In the genomic region with DNA sequence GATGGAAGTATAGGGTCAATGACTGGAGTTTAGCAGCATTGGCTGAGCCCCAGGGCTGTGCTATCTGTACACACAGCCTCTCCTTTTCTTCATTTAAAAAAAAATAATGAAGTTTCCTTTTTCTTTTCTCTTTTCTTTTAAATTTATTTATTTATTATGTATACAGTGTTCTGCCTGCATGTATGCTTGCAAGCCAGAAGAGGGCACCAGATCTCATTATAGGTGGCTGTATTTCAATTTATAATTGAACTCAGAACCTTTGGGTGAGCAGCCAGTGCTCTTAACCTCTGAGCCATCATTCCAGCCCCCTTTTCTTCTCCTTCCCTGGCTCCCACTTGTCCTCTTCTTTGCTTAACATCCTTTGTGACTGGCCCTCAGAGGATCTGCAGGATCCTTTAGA, we compare ENCODE assay signal across 27 mouse cellular contexts.
A peak's percentile ranks its signal among the peaks of the same experiment; 100 is the strongest.
DNase-seq lines count a peak whose midpoint lies in the region; ATAC-seq and TF ChIP-seq lines count a peak whose summit lies in the region.
"Had no signal": no experiment of that assay in that cellular context is flagged by ENCODE, and none has a peak within 500 bp of the region (broad histone marks: within the 10 kb centered on the region; RNA-seq: fewer than 3 reads in every experiment).

No protein-coding gene starts in this region.

- no peaks in the 10 kb centered on the region for H3K36me3 ChIP-seq in heart, adult 2 months (ENCODE audit: control insufficient read depth, insufficient read depth, low read length)
- no peaks in the 10 kb centered on the region for H3K36me3 ChIP-seq in heart, embryonic 11.5 days (ENCODE audit: control insufficient read depth, insufficient read depth, low read length)
- H3K36me3 ChIP-seq: embryonic facial prominence, embryonic 12.5 days; G1E; heart, embryonic 15.5 days; hindbrain, embryonic 12.5 days; kidney, embryonic 15.5 days; liver, embryonic 12.5 days; midbrain, embryonic 15.5 days had no signal

- TF ChIP-seq CTCF in heart, adult 2 months (IDR thresholded peaks at IDR 0.05), result peak; percentile 44
- TF ChIP-seq CTCF in left cerebral cortex, adult 2 months (IDR thresholded peaks at IDR 0.05), result peak; percentile 63

- no peaks in the 10 kb centered on the region for H3K79me2 ChIP-seq in heart, adult 2 months (replicated peaks; ENCODE audit: control insufficient read depth, insufficient read depth, low read length)

- no peak for TF ChIP-seq EP300 in heart, adult 2 months (IDR thresholded peaks at IDR 0.05; ENCODE audit: insufficient read depth, low read depth, low read length)

- no peak for DNase-seq in heart, adult 2 months
- no peak for DNase-seq in left cerebral cortex, adult 2 months (ENCODE audit: extremely low spot score in 1 of 2, low spot score in 2 of 2)
- no peak for DNase-seq in left cerebral cortex, adult 8-10 months (ENCODE audit: low spot score in 2 of 2)
- DNase-seq in 416B (ENCODE audit: low read depth) (peak; percentile 3), R1 (ENCODE audit: low read depth, low spot score) (peak; percentile 18)
- DNase-seq: adrenal gland, postnatal 14 days; cerebellum, adult 11-12 months; cerebellum, adult 9-11 months; embryo, embryonic 11 days; kidney, adult 11 months; kidney, postnatal 36 days; layer of hippocampus, postnatal 36 days; lung, adult 18-20 months; lung, postnatal 14 days; right cerebral cortex, postnatal 4 days; thymus, adult 2 months; thymus, postnatal 36 days had no signal

- H3K4me1 ChIP-seq in heart, adult 2 months (ENCODE audit: control insufficient read depth, insufficient read depth, low read length), result no peaks in the 10 kb centered on the region
- 0 out of 2 replicates have a peak, but pooled peaks cover under 1% of the 10 kb centered on the region for H3K4me1 ChIP-seq in heart, embryonic 11.5 days (ENCODE audit: control insufficient read depth, insufficient read depth, low read length)
- H3K4me1 ChIP-seq: embryonic facial prominence, embryonic 12.5 days; heart, embryonic 15.5 days; hindbrain, embryonic 12.5 days; kidney, embryonic 15.5 days; liver, embryonic 12.5 days had no signal

- H3K27ac ChIP-seq in heart, adult 2 months, result no peak overlapping the region
- H3K27ac ChIP-seq in heart, embryonic 11.5 days (ENCODE audit: low read depth, low read length), result no peak overlapping the region
- no peak overlapping the region for H3K27ac ChIP-seq in left cerebral cortex, adult 2 months
- H3K27ac ChIP-seq: embryonic facial prominence, embryonic 12.5 days; heart, embryonic 15.5 days; hindbrain, embryonic 12.5 days; kidney, embryonic 15.5 days; liver, embryonic 12.5 days; midbrain, embryonic 15.5 days had no signal

- no peak overlapping the region for H3K4me2 ChIP-seq in heart, embryonic 11.5 days
- H3K4me2 ChIP-seq: embryonic facial prominence, embryonic 12.5 days; heart, embryonic 15.5 days; hindbrain, embryonic 12.5 days; kidney, embryonic 15.5 days; liver, embryonic 12.5 days; midbrain, embryonic 15.5 days had no signal

- H3K9ac ChIP-seq in heart, adult 2 months (ENCODE audit: low read depth, low read length), result no peak overlapping the region
- no peak overlapping the region for H3K9ac ChIP-seq in heart, embryonic 11.5 days (ENCODE audit: low read depth, low read length)
- H3K9ac ChIP-seq: embryonic facial prominence, embryonic 12.5 days; heart, embryonic 15.5 days; hindbrain, embryonic 12.5 days; kidney, embryonic 15.5 days; liver, embryonic 12.5 days; midbrain, embryonic 15.5 days had no signal

- no peaks in the 10 kb centered on the region for H3K27me3 ChIP-seq in heart, adult 2 months (ENCODE audit: control insufficient read depth, insufficient read depth, low read length)
- H3K27me3 ChIP-seq in heart, embryonic 11.5 days (ENCODE audit: control insufficient read depth, insufficient read depth, low read length), result no peaks in the 10 kb centered on the region
- H3K27me3 ChIP-seq: embryonic facial prominence, embryonic 12.5 days; heart, embryonic 15.5 days; hindbrain, embryonic 12.5 days; kidney, embryonic 15.5 days; liver, embryonic 12.5 days; midbrain, embryonic 15.5 days had no signal

- ATAC-seq in heart, embryonic 11.5 days (replicated peaks; ENCODE audit: insufficient number of reproducible peaks, low FRiP score, low TSS enrichment), result no peak
- no peak for ATAC-seq in CD4-positive, CD25-positive, alpha-beta regulatory T cell, adult 4 months
- ATAC-seq: forebrain, embryonic 14.5 days; liver, embryonic 12.5 days; midbrain, embryonic 15.5 days had no signal

- no peaks in the 10 kb centered on the region for H3K9me3 ChIP-seq in heart, embryonic 11.5 days (replicated peaks; ENCODE audit: control insufficient read depth, low read length)
- H3K9me3 ChIP-seq: embryonic facial prominence, embryonic 12.5 days; G1E; heart, embryonic 15.5 days; hindbrain, embryonic 12.5 days; kidney, embryonic 15.5 days; liver, embryonic 12.5 days; midbrain, embryonic 15.5 days had no signal

- intact Hi-C loops in heart, adult 2 months (cut with DNase I), result no loop called here
- intact Hi-C loops in left cerebral cortex, adult 2 months (cut with DNase I), result no loop called here

- TF ChIP-seq POLR2A in heart, adult 2 months (IDR thresholded peaks at IDR 0.05; ENCODE audit: insufficient read depth, low read depth, low read length), result no peak

- H3K4me3 ChIP-seq in heart, adult 2 months, result no peak overlapping the region
- no peak overlapping the region for H3K4me3 ChIP-seq in heart, embryonic 11.5 days (ENCODE audit: low read depth, low read length)
- H3K4me3 ChIP-seq in left cerebral cortex, adult 2 months, result no peak overlapping the region
- H3K4me3 ChIP-seq: embryonic facial prominence, embryonic 12.5 days; heart, embryonic 15.5 days; hindbrain, embryonic 12.5 days; kidney, embryonic 15.5 days; liver, embryonic 12.5 days; midbrain, embryonic 15.5 days had no signal

Comparison
In these comparisons a context has a peak if more than half of its experiments do, and no peak if none do; other contexts are left out.
1. DNase-seq: peak in 416B (single experiment) and R1 (single experiment); none in heart, adult 2 months (0 of 2), left cerebral cortex, adult 2 months (0 of 2) and left cerebral cortex, adult 8-10 months (0 of 2).